Mouse (Mus musculus) heart, postnatal 0 days (tissue): ENCODE results near the gene Slc22a15. TPM values are rescaled to one million over a fixed set of nuclear protein-coding genes. Genes with fewer than 3 reads are reported as not detected.

Experiments
- ATAC-seq: fragments of 200-750 bp; cut with Nextera tagmentation; 2 replicates; pipeline ENCODE4 v1.8.0; 2017; ENCODE audit warnings: low read depth, moderate number of reproducible peaks, moderate library complexity; ENCODE audit not compliant: insufficient read depth
- DNase-seq: peaks from one replicate; pipeline ENCODE4 v3.0.0-alpha.2; 2016; ENCODE audit warnings: low spot score
- H3K27ac ChIP-seq: fragments of 300-500 bp; sonication (generic); 2 replicates; pipeline ENCODE4 v1.5.1; 2014; ENCODE audit warnings: low read depth, mild to moderate bottlenecking
- H3K27me3 ChIP-seq: fragments of 300-500 bp; sonication (generic); 2 replicates; pipeline ENCODE4 v1.6.1; 2014; ENCODE audit warnings: low read length, mixed read lengths; ENCODE audit not compliant: control insufficient read depth, insufficient read depth
- H3K36me3 ChIP-seq: fragments of 300-500 bp; sonication (generic); replicated peaks from 2 replicates; pipeline ENCODE4 v1.6.1; 2014; ENCODE audit warnings: low read length, mixed read lengths; ENCODE audit not compliant: control insufficient read depth, insufficient read depth
- H3K4me1 ChIP-seq: fragments of 300-500 bp; sonication (generic); 2 replicates; pipeline ENCODE4 v1.6.1; 2014; ENCODE audit warnings: antibody characterized with exemption; ENCODE audit not compliant: control insufficient read depth, insufficient read depth
- H3K4me2 ChIP-seq: fragments of 300-500 bp; sonication (generic); 2 replicates; pipeline ENCODE4 v1.6.1; 2014; ENCODE audit warnings: low read depth, mild to moderate bottlenecking, low read length, moderate library complexity
- H3K4me3 ChIP-seq: fragments of 300-500 bp; sonication (generic); 2 replicates; pipeline ENCODE4 v1.5.1; 2014; ENCODE audit warnings: low read depth, low read length
- H3K9ac ChIP-seq: fragments of 300-500 bp; sonication (generic); replicated peaks from 2 replicates; pipeline ENCODE4 v1.6.1; 2014; ENCODE audit warnings: low read depth, low read length, mixed read lengths
- H3K9me3 ChIP-seq: fragments of 300-500 bp; sonication (generic); replicated peaks from 2 replicates; pipeline ENCODE4 v1.6.1; 2016; ENCODE audit warnings: low read length; ENCODE audit not compliant: control insufficient read depth
- CTCF ChIP-seq: IDR thresholded peaks from 2 replicates; pipeline ENCODE4 v1.5.1; 2016; ENCODE audit warnings: antibody characterized with exemption, control low read depth, low read depth
- EP300 ChIP-seq: IDR thresholded peaks from 2 replicates; pipeline ENCODE4 v1.6.1; 2016; ENCODE audit warnings: antibody characterized with exemption, low read depth
- WGBS: fragments of 180-500 bp; shearing (Covaris S2); extraction: QIAGEN DNeasy Blood & Tissue Kit; methylation state at CpG from one replicate; pipeline ENCODE4 v1.1.7; 2014; 5-methylcytosine and 5-hydroxymethylcytosine counted together
- polyA plus RNA-seq: library from polyadenylated mRNA; unstranded; fragments of >200 nt; fragmentation: Nextera tagmentation; extraction: Ambion mirVana; gene quantifications from 2 replicates; pipeline ENCODE4 v1.2.1, GENCODE M21; 2015
- total RNA-seq: library from RNA; depleted of rRNA; stranded (reverse); fragments of >200 nt; gene quantifications from 2 replicates; pipeline ENCODE4 v1.2.3, GENCODE M21; 2014; ENCODE audit warnings: low replicate concordance

Gene Slc22a15
- total and polyA plus RNA-seq, 2 experiments from 2014 or later = 3.2 to 11.0 TPM

DNA sequence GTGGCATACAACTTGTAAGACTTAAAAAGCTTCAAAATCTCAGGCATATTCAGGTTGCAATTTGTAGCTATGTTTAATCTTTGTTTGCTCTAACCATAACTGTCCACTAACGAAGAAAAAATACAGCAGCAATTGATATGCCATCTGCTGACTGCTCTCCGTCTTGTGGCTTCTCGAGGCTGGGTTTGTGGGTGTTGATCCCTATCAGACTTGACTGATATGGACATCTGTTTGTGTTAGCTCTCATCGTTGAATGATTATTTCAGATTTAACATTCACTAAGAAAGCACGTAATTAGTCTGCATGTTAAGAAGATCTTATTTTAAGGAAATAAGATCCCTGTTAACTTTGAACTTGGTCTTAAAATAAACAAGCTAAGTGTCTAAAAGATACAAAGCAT lies 7.7 kb downstream of the Slc22a15 start:
- DNase-seq = no peak

DNA sequence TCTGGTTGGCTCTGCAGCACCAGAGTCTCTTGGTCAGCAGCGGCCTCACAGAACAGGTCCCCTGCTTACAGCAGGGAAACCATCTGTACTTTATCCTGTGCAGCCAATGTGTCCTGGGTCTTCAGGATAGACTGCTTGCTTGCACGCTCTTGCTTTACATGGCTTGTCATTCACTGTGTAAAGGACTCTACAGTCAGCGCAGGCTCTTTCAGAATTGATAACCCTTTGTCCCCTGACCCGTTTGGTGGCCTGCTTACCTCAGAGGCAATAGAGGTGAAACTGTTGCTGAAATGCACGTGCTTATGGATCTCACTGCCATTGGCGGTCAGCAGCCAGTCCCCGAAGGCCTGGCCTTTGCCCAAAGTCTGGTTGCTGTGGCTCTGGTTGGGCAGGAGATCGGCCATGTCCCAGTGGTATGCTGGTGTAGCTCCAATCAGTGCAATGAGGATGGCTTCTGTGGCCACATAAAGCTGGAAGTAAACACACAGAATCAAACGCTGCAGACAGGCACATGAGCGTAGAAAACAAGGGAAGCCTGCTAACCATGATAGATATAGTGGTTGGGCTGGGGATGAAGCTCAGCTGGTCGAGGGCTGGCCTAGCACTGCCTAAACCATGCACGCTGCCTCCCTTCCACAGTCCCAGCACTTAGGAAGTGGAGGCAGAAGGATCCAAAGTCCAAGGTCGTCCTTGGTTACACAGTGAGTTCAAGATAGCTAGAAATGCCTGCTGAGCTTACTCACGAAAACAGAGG lies 9.0 kb downstream of the Slc22a15 start:
- no peak for TF ChIP-seq CTCF
- no peak for TF ChIP-seq EP300
- no peak overlapping the region for H3K4me2 ChIP-seq
- no peaks in the 10 kb centered on the region for H3K9me3 ChIP-seq
- H3K27ac ChIP-seq = no peak overlapping the region
- no peaks in the 10 kb centered on the region for H3K27me3 ChIP-seq
- peaks cover 23% of the 10 kb centered on the region for H3K36me3 ChIP-seq
- ATAC-seq (no peak), DNase-seq (no peak)
- H3K9ac ChIP-seq = no peak overlapping the region
- 72% methylated on average over 14 of the region's 14 CpGs for WGBS
- H3K4me1 ChIP-seq = no peaks in the 10 kb centered on the region
- H3K4me3 ChIP-seq = no peak overlapping the region

More for the DNA sequence above, 7.7 kb downstream of the Slc22a15 start:
- ATAC-seq = no peak
- Histone ChIP-seq H3K27me3 (no peaks in the 10 kb centered on the region), H3K4me2 (no peak overlapping the region), H3K9me3 (no peaks in the 10 kb centered on the region), H3K9ac (no peak overlapping the region), H3K4me3 (no peak overlapping the region), H3K27ac (no peak overlapping the region), H3K4me1 (no peaks in the 10 kb centered on the region), H3K36me3 (peaks cover 23% of the 10 kb centered on the region)
- WGBS = 77% methylated on average over 5 of the region's 5 CpGs
- no peak for TF ChIP-seq CTCF
- no peak for TF ChIP-seq EP300

DNA sequence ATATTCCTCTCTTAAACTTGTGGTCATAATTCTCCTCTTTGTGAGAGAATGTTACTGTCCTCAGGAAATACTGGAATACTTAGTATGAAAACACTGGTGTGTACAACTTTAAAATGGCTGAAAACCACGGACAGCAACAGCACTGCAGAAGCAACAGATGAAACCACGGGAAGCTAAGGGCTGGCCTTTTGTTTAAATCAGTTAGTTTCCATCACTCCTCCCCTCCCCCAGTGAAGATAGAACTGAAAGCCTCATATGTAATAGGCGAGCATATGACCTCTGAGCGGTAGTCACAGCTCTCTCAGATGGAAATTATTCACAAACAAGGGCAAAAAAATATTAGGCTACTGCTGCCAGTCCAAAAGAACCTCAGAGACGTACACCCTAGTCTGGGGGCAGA lies 10.0 kb downstream of the Slc22a15 start:
- no peaks in the 10 kb centered on the region for H3K4me1 ChIP-seq
- no peak for ATAC-seq
- H3K4me2 ChIP-seq = no peak overlapping the region
- no peak overlapping the region for H3K27ac ChIP-seq
- H3K4me3 ChIP-seq = no peak overlapping the region
- no peak for TF ChIP-seq EP300
- no peak for TF ChIP-seq CTCF
- WGBS = 79% methylated on average over 5 of the region's 5 CpGs
- no peak overlapping the region for H3K9ac ChIP-seq
- H3K36me3 ChIP-seq = peaks cover 23% of the 10 kb centered on the region
- no peaks in the 10 kb centered on the region for H3K9me3 ChIP-seq
- no peaks in the 10 kb centered on the region for H3K27me3 ChIP-seq
- no peak for DNase-seq

DNA sequence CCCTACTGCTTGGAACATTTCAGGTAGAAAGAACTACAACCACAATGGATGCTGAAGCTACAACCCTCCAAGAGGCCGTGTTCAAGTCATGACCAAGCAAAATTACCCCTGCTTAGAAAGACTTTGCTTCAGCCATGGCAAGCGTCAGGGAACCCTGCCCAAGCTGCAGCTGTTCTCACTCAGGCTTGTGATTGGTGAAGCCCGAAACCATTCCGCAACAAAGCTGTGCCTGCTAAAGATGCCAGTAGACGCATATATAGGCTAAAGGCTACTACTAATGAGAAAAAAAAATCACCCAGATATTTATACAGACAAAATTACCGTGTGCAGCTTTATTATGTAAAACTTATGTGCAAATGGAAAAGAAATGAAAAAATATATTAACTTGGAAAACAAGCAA lies 12.2 kb downstream of the Slc22a15 start:
- 87% methylated on average over 6 of the region's 6 CpGs for WGBS
- Histone ChIP-seq H3K9me3 (no peaks in the 10 kb centered on the region), H3K36me3 (peaks cover 31% of the 10 kb centered on the region), H3K27me3 (no peaks in the 10 kb centered on the region), H3K27ac (no peak overlapping the region), H3K4me3 (no peak overlapping the region), H3K4me2 (no peak overlapping the region), H3K9ac (no peak overlapping the region), H3K4me1 (no peaks in the 10 kb centered on the region)
- ATAC-seq (no peak), DNase-seq (no peak)
- no peak for TF ChIP-seq EP300
- no peak for TF ChIP-seq CTCF

DNA sequence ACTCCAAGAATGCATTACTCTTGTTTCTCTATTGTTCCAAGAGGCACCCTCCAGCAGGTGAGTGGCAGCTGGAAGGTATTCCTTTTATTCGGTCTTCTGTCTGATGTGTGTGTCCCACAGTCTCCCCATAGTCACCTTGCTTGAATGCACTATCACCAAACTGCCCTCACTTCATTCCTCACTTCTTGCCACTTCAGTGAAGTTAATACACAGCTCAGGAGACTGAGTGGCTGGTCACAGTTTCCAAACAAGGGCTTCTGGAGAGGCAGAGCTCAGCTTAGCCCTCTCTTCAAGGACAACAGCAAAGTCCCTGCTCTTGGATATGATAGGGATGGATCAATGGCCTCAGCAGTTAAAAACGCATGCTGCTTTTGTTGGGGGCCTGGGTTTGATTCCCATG lies 17.2 kb downstream of the Slc22a15 start:
- WGBS = 44% methylated on average over 2 of the region's 2 CpGs
- Histone ChIP-seq H3K27ac (peak overlapping the region; percentile 34; the same call in 1 of the 2 replicates), H3K36me3 (peaks cover 13% of the 10 kb centered on the region), H3K9ac (no peak overlapping the region), H3K4me1 (peaks cover 19% of the 10 kb centered on the region), H3K27me3 (no peaks in the 10 kb centered on the region), H3K4me3 (no peak overlapping the region), H3K4me2 (no peak overlapping the region), H3K9me3 (no peaks in the 10 kb centered on the region)
- DNase-seq (no peak), ATAC-seq (no peak)
- TF ChIP-seq CTCF = no peak
- no peak for TF ChIP-seq EP300

DNA sequence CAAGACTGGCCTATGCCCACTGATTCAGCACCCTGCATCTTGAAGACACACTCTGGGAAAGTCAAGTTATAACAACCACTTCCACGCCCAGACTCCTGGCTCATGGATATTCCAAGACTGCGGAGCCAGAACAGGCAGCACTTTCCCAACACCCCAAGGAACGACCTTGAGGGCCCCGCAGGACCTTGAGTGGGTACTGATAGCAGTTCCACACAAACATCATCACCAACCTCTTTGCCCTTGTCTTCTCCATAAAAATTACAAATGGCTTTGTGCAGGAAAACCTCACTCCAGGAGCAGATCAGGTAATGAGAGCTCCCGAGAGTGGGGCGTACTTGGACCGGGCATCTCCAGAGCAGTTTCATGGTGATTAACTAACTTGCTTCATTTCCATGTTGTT lies 19.5 kb downstream of the Slc22a15 start:
- no peak overlapping the region for H3K4me3 ChIP-seq
- H3K9ac ChIP-seq = no peak overlapping the region
- TF ChIP-seq CTCF (no peak), EP300 (no peak)
- peaks cover 8% of the 10 kb centered on the region; the same call in 1 of the 2 replicates for H3K36me3 ChIP-seq
- no peak for DNase-seq
- H3K4me2 ChIP-seq = no peak overlapping the region
- H3K9me3 ChIP-seq = no peaks in the 10 kb centered on the region
- WGBS = 77% methylated on average over 7 of the region's 7 CpGs
- peaks cover 26% of the 10 kb centered on the region for H3K4me1 ChIP-seq
- H3K27me3 ChIP-seq = no peaks in the 10 kb centered on the region
- no peak overlapping the region for H3K27ac ChIP-seq
- ATAC-seq = no peak
